Comparison of ENCODE assay signal across 19 mouse cellular contexts in genomic region chr2:52774373-52774772, GRCm38 (mm10). TPM values are rescaled to one million over a fixed set of nuclear protein-coding genes. Genes with fewer than 3 reads are reported as not detected.
A peak's percentile ranks its signal among the peaks of the same experiment; 100 is the strongest.
DNase-seq lines count a peak whose midpoint lies in the region; ATAC-seq lines count a peak whose summit lies in the region.
"Had no signal": no experiment of that assay in that cellular context is flagged by ENCODE, and none has a peak within 500 bp of the region (broad histone marks: within the 10 kb centered on the region; RNA-seq: fewer than 3 reads in every experiment).

No protein-coding gene starts in this region.

- no peaks in the 10 kb centered on the region for H3K4me1 ChIP-seq in hindbrain, embryonic 11.5 days (replicated peaks; ENCODE audit: control insufficient read depth, insufficient read depth, low read length)
- no peaks in the 10 kb centered on the region; the same call in 1 of the 2 replicates for H3K4me1 ChIP-seq in hindbrain, embryonic 13.5 days (replicated peaks)
- H3K4me1 ChIP-seq in neural tube, embryonic 12.5 days = no peaks in the 10 kb centered on the region
- no peaks in the 10 kb centered on the region for H3K4me1 ChIP-seq in neural tube, embryonic 15.5 days
- H3K4me1 ChIP-seq in forebrain, embryonic 16.5 days (replicated peaks; ENCODE audit: control insufficient read depth, insufficient read depth, low read length) = peaks cover 6% of the 10 kb centered on the region; the same call in 1 of the 2 replicates
- H3K4me1 ChIP-seq: embryonic facial prominence, embryonic 10.5 days; heart, embryonic 12.5 days; intestine, embryonic 15.5 days had no signal

- H3K27ac ChIP-seq in hindbrain, embryonic 11.5 days (ENCODE audit: low read depth, low read length) = no peak overlapping the region
- H3K27ac ChIP-seq in hindbrain, embryonic 13.5 days = no peak overlapping the region
- no peak overlapping the region for H3K27ac ChIP-seq in neural tube, embryonic 12.5 days
- no peak overlapping the region for H3K27ac ChIP-seq in neural tube, embryonic 15.5 days (replicated peaks)
- no peak overlapping the region for H3K27ac ChIP-seq in forebrain, embryonic 16.5 days (ENCODE audit: low read length)
- H3K27ac ChIP-seq: embryonic facial prominence, embryonic 10.5 days; gastrocnemius, adult 2 months; hindbrain, embryonic 10.5 days; intestine, embryonic 15.5 days had no signal

- H3K27me3 ChIP-seq in hindbrain, embryonic 11.5 days (ENCODE audit: control insufficient read depth, insufficient read depth, low read length) = no peaks in the 10 kb centered on the region
- H3K27me3 ChIP-seq in hindbrain, embryonic 13.5 days = no peaks in the 10 kb centered on the region
- H3K27me3 ChIP-seq in neural tube, embryonic 12.5 days (replicated peaks) = no peaks in the 10 kb centered on the region
- no peaks in the 10 kb centered on the region for H3K27me3 ChIP-seq in neural tube, embryonic 15.5 days (replicated peaks)
- no peaks in the 10 kb centered on the region for H3K27me3 ChIP-seq in forebrain, embryonic 16.5 days (replicated peaks; ENCODE audit: control insufficient read depth, insufficient read depth, low read length)
- H3K27me3 ChIP-seq: heart, embryonic 12.5 days; intestine, embryonic 15.5 days had no signal

- H3K9ac ChIP-seq in hindbrain, embryonic 11.5 days (ENCODE audit: low read depth, low read length) = no peak overlapping the region
- no peak overlapping the region for H3K9ac ChIP-seq in hindbrain, embryonic 13.5 days
- H3K9ac ChIP-seq in neural tube, embryonic 12.5 days = no peak overlapping the region
- no peak overlapping the region for H3K9ac ChIP-seq in neural tube, embryonic 15.5 days (replicated peaks)
- no peak overlapping the region for H3K9ac ChIP-seq in forebrain, embryonic 16.5 days (replicated peaks; ENCODE audit: low read depth, low read length)
- H3K9ac ChIP-seq: heart, embryonic 12.5 days; intestine, embryonic 15.5 days had no signal

- ATAC-seq in hindbrain, embryonic 11.5 days (ENCODE audit: low FRiP score) = peak; percentile 80; the same call in 1 of the 2 replicates
- no peak for ATAC-seq in hindbrain, embryonic 13.5 days (ENCODE audit: low FRiP score)
- ATAC-seq in neural tube, embryonic 12.5 days (ENCODE audit: low FRiP score, low read depth) = 0 out of 2 replicates have a peak, but pooled peaks have one; percentile 48
- ATAC-seq in neural tube, embryonic 15.5 days (ENCODE audit: low FRiP score) = no peak
- ATAC-seq in forebrain, embryonic 16.5 days = peak; percentile 72
- ATAC-seq: intestine, embryonic 15.5 days had no signal

- DNase-seq in hindbrain, embryonic 11.5 days (ENCODE audit: low spot score) = no peak
- no peak for DNase-seq in embryo, embryonic 10.5 days (ENCODE audit: low spot score)
- DNase-seq: adrenal gland, adult 8-10 months; adrenal gland, postnatal 36 days; cerebellum, adult 11-12 months; cerebellum, adult 9-10 months; cerebellum, postnatal 36 days; gastrocnemius, adult 2 months; gastrocnemius, postnatal 25 days; kidney, adult 18-20 months had no signal

- no peaks in the 10 kb centered on the region for H3K9me3 ChIP-seq in hindbrain, embryonic 11.5 days (ENCODE audit: control insufficient read depth, low read length)
- H3K9me3 ChIP-seq in hindbrain, embryonic 13.5 days = no peaks in the 10 kb centered on the region
- H3K9me3 ChIP-seq in neural tube, embryonic 12.5 days = no peaks in the 10 kb centered on the region
- no peaks in the 10 kb centered on the region for H3K9me3 ChIP-seq in neural tube, embryonic 15.5 days (replicated peaks)
- no peaks in the 10 kb centered on the region for H3K9me3 ChIP-seq in forebrain, embryonic 16.5 days (ENCODE audit: control insufficient read depth, low read length)
- H3K9me3 ChIP-seq: embryonic facial prominence, embryonic 10.5 days; G1E; heart, embryonic 12.5 days; hindbrain, embryonic 10.5 days; intestine, embryonic 15.5 days had no signal

- no peaks in the 10 kb centered on the region for H3K36me3 ChIP-seq in hindbrain, embryonic 11.5 days (ENCODE audit: control insufficient read depth, insufficient read depth, low read length)
- no peaks in the 10 kb centered on the region for H3K36me3 ChIP-seq in hindbrain, embryonic 13.5 days
- no peaks in the 10 kb centered on the region for H3K36me3 ChIP-seq in neural tube, embryonic 12.5 days
- no peaks in the 10 kb centered on the region for H3K36me3 ChIP-seq in neural tube, embryonic 15.5 days
- no peaks in the 10 kb centered on the region for H3K36me3 ChIP-seq in forebrain, embryonic 16.5 days (ENCODE audit: control insufficient read depth, insufficient read depth)
- H3K36me3 ChIP-seq: embryonic facial prominence, embryonic 10.5 days; G1E; heart, embryonic 12.5 days; hindbrain, embryonic 10.5 days; intestine, embryonic 15.5 days had no signal

- no peak overlapping the region for H3K4me3 ChIP-seq in hindbrain, embryonic 11.5 days (ENCODE audit: low read depth, low read length)
- no peak overlapping the region for H3K4me3 ChIP-seq in hindbrain, embryonic 13.5 days
- no peak overlapping the region for H3K4me3 ChIP-seq in neural tube, embryonic 12.5 days
- no peak overlapping the region for H3K4me3 ChIP-seq in neural tube, embryonic 15.5 days (replicated peaks)
- no peak overlapping the region for H3K4me3 ChIP-seq in forebrain, embryonic 16.5 days (replicated peaks; ENCODE audit: low read length)
- H3K4me3 ChIP-seq: embryonic facial prominence, embryonic 10.5 days; gastrocnemius, adult 2 months; heart, embryonic 12.5 days; hindbrain, embryonic 10.5 days; intestine, embryonic 15.5 days had no signal

- H3K4me2 ChIP-seq in hindbrain, embryonic 11.5 days (replicated peaks; ENCODE audit: low read depth, low read length) = no peak overlapping the region
- no peak overlapping the region for H3K4me2 ChIP-seq in hindbrain, embryonic 13.5 days
- no peak overlapping the region for H3K4me2 ChIP-seq in neural tube, embryonic 12.5 days (replicated peaks)
- no peak overlapping the region for H3K4me2 ChIP-seq in neural tube, embryonic 15.5 days
- H3K4me2 ChIP-seq in forebrain, embryonic 16.5 days (ENCODE audit: low read length) = no peak overlapping the region
- H3K4me2 ChIP-seq: heart, embryonic 12.5 days; intestine, embryonic 15.5 days had no signal

- 49% methylated on average over 1 of the region's 1 CpGs for WGBS in hindbrain, embryonic 11.5 days
- WGBS in hindbrain, embryonic 13.5 days = 33% methylated on average over 1 of the region's 1 CpGs
- 42% methylated on average over 1 of the region's 1 CpGs for WGBS in neural tube, embryonic 12.5 days
- WGBS in neural tube, embryonic 15.5 days = 28% methylated on average over 1 of the region's 1 CpGs
- 2% methylated on average over 1 of the region's 1 CpGs for WGBS in forebrain, embryonic 16.5 days

RNA-seq across cellular contexts. Expression of gene Stam2, which starts 32.3 kb away (rescaled TPM):
- polyA plus RNA-seq in hindbrain, embryonic 11.5 days (2014; fragmentation: Nextera tagmentation; extraction: Ambion mirVana) = 45.9 and 48.8 TPM in 2 replicates
- polyA plus RNA-seq in hindbrain, embryonic 13.5 days (2015; fragmentation: Nextera tagmentation; extraction: Ambion mirVana) = 40.9 and 42.0 TPM in 2 replicates
- polyA plus RNA-seq in neural tube, embryonic 12.5 days (2016; fragmentation: Nextera tagmentation; extraction: Ambion mirVana) = 41.6 and 41.7 TPM in 2 replicates
- 32.1 and 34.5 TPM in 2 replicates for polyA plus RNA-seq in neural tube, embryonic 15.5 days (2015; fragmentation: Nextera tagmentation; extraction: Ambion mirVana)
- polyA plus RNA-seq in forebrain, embryonic 16.5 days (2015; fragmentation: Nextera tagmentation; extraction: Ambion mirVana) = 49.8 and 54.6 TPM in 2 replicates

Comparison
In these comparisons a context has a peak if more than half of its experiments do, and no peak if none do; other contexts are left out.
1. ATAC-seq: peak in hindbrain, embryonic 11.5 days (single experiment), neural tube, embryonic 12.5 days (single experiment) and forebrain, embryonic 16.5 days (single experiment); none in hindbrain, embryonic 13.5 days (single experiment) and neural tube, embryonic 15.5 days (single experiment).